Mouse (Mus musculus): ENCODE results near the gene Hdac1. TPM values are rescaled to one million over a fixed set of nuclear protein-coding genes. Genes with fewer than 3 reads are reported as not detected.

The Hdac1 gene
- total RNA-seq (2014; fragmentation: Nextera tagmentation) (79.8 and 86.5 TPM in 2 replicates), total RNA-seq (2017) (64.5 and 76.7 TPM in 2 replicates), polyA plus RNA-seq (2012) (53.7 and 63.6 TPM in 2 replicates)

GRCm38 (mm10) chr4:129542592-129543141 is at the start of gene Hdac1:
TSS of gene Hdac1 (minus strand) at chr4:129542713.
- TF ChIP-seq CTCF (IDR thresholded peaks at IDR 0.05; ENCODE audit: low read depth, low read length) (no peak), POLR2AphosphoS5 (IDR thresholded peaks at IDR 0.05; ENCODE audit: insufficient replicate concordance, low read depth, low read length) (no peak), TAL1 (conservative IDR thresholded peaks at IDR 0.05; ENCODE audit: low read depth, low read length) (no peak), GATA2 (IDR thresholded peaks at IDR 0.05; ENCODE audit: borderline replicate concordance, low read depth, low read length) (no peak), GATA1 (IDR thresholded peaks at IDR 0.05; ENCODE audit: borderline replicate concordance, low read length) (no peak)
- H3K9me3 ChIP-seq (replicated peaks), result no peaks in the 10 kb centered on the region
- H3K27me3 ChIP-seq (ENCODE audit: insufficient read depth, low read length), result no peaks in the 10 kb centered on the region
- ATAC-seq (ENCODE audit: extremely low read depth, insufficient number of reproducible peaks, low FRiP score, poor library complexity, severe bottlenecking) (peak; percentile 99), DNase-seq (ENCODE audit: low spot score) (peak; percentile 100)
- H3K36me3 ChIP-seq (replicated peaks), result peaks cover 29% of the 10 kb centered on the region
- peaks cover 53% of the 10 kb centered on the region for H3K4me1 ChIP-seq (ENCODE audit: insufficient read depth, low read depth, low read length)
- peak within 1 kb of the TSS; percentile 90 for H3K4me3 ChIP-seq (ENCODE audit: low read depth, low read length)

- DNase-seq (ENCODE audit: low spot score), result no peak
- ATAC-seq (ENCODE audit: extremely low read depth, insufficient number of reproducible peaks, low FRiP score, poor library complexity, severe bottlenecking), result no peak
- no peaks in the 10 kb centered on the region for H3K9me3 ChIP-seq (replicated peaks)
- TF ChIP-seq GATA1 (IDR thresholded peaks at IDR 0.05; ENCODE audit: borderline replicate concordance, low read length), result no peak
- no peak for TF ChIP-seq GATA2 (IDR thresholded peaks at IDR 0.05; ENCODE audit: borderline replicate concordance, low read depth, low read length)
- no peak for TF ChIP-seq POLR2AphosphoS5 (IDR thresholded peaks at IDR 0.05; ENCODE audit: insufficient replicate concordance, low read depth, low read length)
- no peak for TF ChIP-seq CTCF (IDR thresholded peaks at IDR 0.05; ENCODE audit: low read depth, low read length)
- TF ChIP-seq TAL1 (conservative IDR thresholded peaks at IDR 0.05; ENCODE audit: low read depth, low read length), result no peak
- H3K27me3 ChIP-seq (ENCODE audit: insufficient read depth, low read length), result peaks cover 5% of the 10 kb centered on the region; the same call in 1 of the 2 replicates
- H3K36me3 ChIP-seq (replicated peaks), result peaks cover 46% of the 10 kb centered on the region
- no peak overlapping the region for H3K4me3 ChIP-seq (ENCODE audit: low read depth, low read length)
- H3K4me1 ChIP-seq (ENCODE audit: insufficient read depth, low read depth, low read length), result peaks cover 8% of the 10 kb centered on the region
Measured at GRCm38 (mm10) chr4:129588865-129589264, 46.4 kb upstream of the Hdac1 start.

- H3K27me3 ChIP-seq (ENCODE audit: insufficient read depth, low read length), result peaks cover 5% of the 10 kb centered on the region; the same call in 1 of the 2 replicates
- TF ChIP-seq POLR2AphosphoS5 (IDR thresholded peaks at IDR 0.05; ENCODE audit: insufficient replicate concordance, low read depth, low read length) (no peak), GATA1 (IDR thresholded peaks at IDR 0.05; ENCODE audit: borderline replicate concordance, low read length) (no peak), TAL1 (conservative IDR thresholded peaks at IDR 0.05; ENCODE audit: low read depth, low read length) (no peak), GATA2 (IDR thresholded peaks at IDR 0.05; ENCODE audit: borderline replicate concordance, low read depth, low read length) (no peak), CTCF (IDR thresholded peaks at IDR 0.05; ENCODE audit: low read depth, low read length) (no peak)
- DNase-seq (ENCODE audit: low spot score) (no peak), ATAC-seq (ENCODE audit: extremely low read depth, insufficient number of reproducible peaks, low FRiP score, poor library complexity, severe bottlenecking) (no peak)
- H3K36me3 ChIP-seq (replicated peaks), result peaks cover 26% of the 10 kb centered on the region
- H3K9me3 ChIP-seq (replicated peaks), result no peaks in the 10 kb centered on the region
- no peak overlapping the region for H3K4me3 ChIP-seq (ENCODE audit: low read depth, low read length)
- H3K4me1 ChIP-seq (ENCODE audit: insufficient read depth, low read depth, low read length), result peaks cover 8% of the 10 kb centered on the region
Measured at GRCm38 (mm10) chr4:129586943-129587342, 44.4 kb upstream of the Hdac1 start.

DNA sequence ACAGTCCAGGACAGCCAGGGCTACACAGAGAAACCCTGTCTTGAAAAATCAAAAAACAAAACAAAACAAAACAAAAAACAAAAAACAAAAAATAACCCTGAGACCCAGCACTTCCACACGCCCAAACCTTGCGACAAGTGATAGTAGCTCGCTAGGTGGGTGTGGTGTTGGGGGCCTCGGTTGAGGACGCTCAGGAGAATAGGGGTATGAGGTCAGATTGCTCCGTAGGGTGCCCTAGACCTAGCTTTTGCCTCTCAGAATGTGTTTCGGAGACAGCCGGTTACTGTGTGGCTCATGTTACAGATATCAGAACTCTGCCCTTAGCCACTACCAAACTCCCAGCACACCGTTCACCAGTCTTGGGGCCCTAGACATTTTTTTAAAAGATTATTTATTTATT is 43.3 kb upstream of the Hdac1 start:
- H3K4me1 ChIP-seq (ENCODE audit: insufficient read depth, low read depth, low read length), result peaks cover 8% of the 10 kb centered on the region
- no peak for ATAC-seq (ENCODE audit: extremely low read depth, insufficient number of reproducible peaks, low FRiP score, poor library complexity, severe bottlenecking)
- H3K9me3 ChIP-seq (replicated peaks), result no peaks in the 10 kb centered on the region
- TF ChIP-seq POLR2AphosphoS5 (IDR thresholded peaks at IDR 0.05; ENCODE audit: insufficient replicate concordance, low read depth, low read length) (no peak), GATA2 (IDR thresholded peaks at IDR 0.05; ENCODE audit: borderline replicate concordance, low read depth, low read length) (no peak), TAL1 (conservative IDR thresholded peaks at IDR 0.05; ENCODE audit: low read depth, low read length) (no peak), CTCF (IDR thresholded peaks at IDR 0.05; ENCODE audit: low read depth, low read length) (no peak), GATA1 (IDR thresholded peaks at IDR 0.05; ENCODE audit: borderline replicate concordance, low read length) (no peak)
- DNase-seq (ENCODE audit: low spot score), result no peak
- peaks cover 15% of the 10 kb centered on the region for H3K36me3 ChIP-seq (replicated peaks)
- no peak overlapping the region for H3K4me3 ChIP-seq (ENCODE audit: low read depth, low read length)
- peaks cover 5% of the 10 kb centered on the region; the same call in 1 of the 2 replicates for H3K27me3 ChIP-seq (ENCODE audit: insufficient read depth, low read length)

GRCm38 (mm10) chr4:129584884-129585608 is 42.5 kb upstream of the Hdac1 start:
- Histone ChIP-seq H3K4me1 (ENCODE audit: insufficient read depth, low read depth, low read length) (peaks cover 11% of the 10 kb centered on the region), H3K4me3 (ENCODE audit: low read depth, low read length) (no peak overlapping the region), H3K36me3 (replicated peaks) (peaks cover 7% of the 10 kb centered on the region), H3K9me3 (replicated peaks) (no peaks in the 10 kb centered on the region), H3K27me3 (ENCODE audit: insufficient read depth, low read length) (peaks cover 8% of the 10 kb centered on the region; the same call in 1 of the 2 replicates)
- TF ChIP-seq GATA2 (IDR thresholded peaks at IDR 0.05; ENCODE audit: borderline replicate concordance, low read depth, low read length), result no peak
- TF ChIP-seq CTCF (IDR thresholded peaks at IDR 0.05; ENCODE audit: low read depth, low read length), result peak; percentile 40; the same call in 1 of the 2 replicates
- no peak for TF ChIP-seq TAL1 (conservative IDR thresholded peaks at IDR 0.05; ENCODE audit: low read depth, low read length)
- TF ChIP-seq GATA1 (IDR thresholded peaks at IDR 0.05; ENCODE audit: borderline replicate concordance, low read length), result no peak
- no peak for TF ChIP-seq POLR2AphosphoS5 (IDR thresholded peaks at IDR 0.05; ENCODE audit: insufficient replicate concordance, low read depth, low read length)
- ATAC-seq (ENCODE audit: extremely low read depth, insufficient number of reproducible peaks, low FRiP score, poor library complexity, severe bottlenecking) (no peak), DNase-seq (ENCODE audit: low spot score) (no peak)

GRCm38 (mm10) chr4:129584370-129584769 is 41.9 kb upstream of the Hdac1 start:
- peaks cover 8% of the 10 kb centered on the region; the same call in 1 of the 2 replicates for H3K27me3 ChIP-seq (ENCODE audit: insufficient read depth, low read length)
- ATAC-seq (ENCODE audit: extremely low read depth, insufficient number of reproducible peaks, low FRiP score, poor library complexity, severe bottlenecking) (no peak), DNase-seq (ENCODE audit: low spot score) (no peak)
- H3K4me1 ChIP-seq (ENCODE audit: insufficient read depth, low read depth, low read length), result peaks cover 12% of the 10 kb centered on the region
- H3K36me3 ChIP-seq (replicated peaks), result peaks cover 5% of the 10 kb centered on the region
- no peaks in the 10 kb centered on the region for H3K9me3 ChIP-seq (replicated peaks)
- TF ChIP-seq GATA1 (IDR thresholded peaks at IDR 0.05; ENCODE audit: borderline replicate concordance, low read length), result no peak
- no peak for TF ChIP-seq GATA2 (IDR thresholded peaks at IDR 0.05; ENCODE audit: borderline replicate concordance, low read depth, low read length)
- no peak for TF ChIP-seq POLR2AphosphoS5 (IDR thresholded peaks at IDR 0.05; ENCODE audit: insufficient replicate concordance, low read depth, low read length)
- H3K4me3 ChIP-seq (ENCODE audit: low read depth, low read length), result no peak overlapping the region
